Mouse (Mus musculus) cortical plate, adult 2 months (tissue): Measurements from ENCODE around the gene Slc15a3. TPM values are rescaled to one million over a fixed set of nuclear protein-coding genes. Genes with fewer than 3 reads are reported as not detected.

Source experiments
- H3K27ac ChIP-seq: fragments of 200-500 bp; 2 replicates; pipeline ENCODE4 v1.5.1; 2012; ENCODE audit warnings: low read length, control low read depth, inconsistent platforms; ENCODE audit not compliant: insufficient read depth
- H3K4me1 ChIP-seq: fragments of 200-500 bp; 2 replicates; pipeline ENCODE4 v1.6.1; 2011; ENCODE audit warnings: low read length; ENCODE audit not compliant: control insufficient read depth, insufficient read depth
- H3K4me3 ChIP-seq: fragments of 200-500 bp; 2 replicates; pipeline ENCODE4 v1.5.1; 2011; ENCODE audit warnings: mild to moderate bottlenecking, low read length, control low read depth; ENCODE audit not compliant: insufficient read depth
- CTCF ChIP-seq: fragments of 200-500 bp; IDR thresholded peaks from 2 replicates; pipeline ENCODE4 v1.5.1; 2011; ENCODE audit warnings: mild to moderate bottlenecking, control low read depth, low read length; ENCODE audit not compliant: insufficient read depth; ENCODE audit errors: extremely low read depth
- POLR2A ChIP-seq: fragments of 200-500 bp; IDR thresholded peaks from 2 replicates; pipeline ENCODE4 v1.6.1; 2011; ENCODE audit warnings: mild to moderate bottlenecking, low read length, control low read depth; ENCODE audit not compliant: insufficient read depth; ENCODE audit errors: extremely low read depth
- polyA plus RNA-seq: library from polyadenylated mRNA; depleted of rRNA; stranded (reverse); fragments of >200 nt; gene quantifications from 2 replicates; pipeline ENCODE4 v1.2.3, GENCODE M21; 2012

Gene Slc15a3
- polyA plus RNA-seq, 1 experiment: 1.3 TPM

DNA sequence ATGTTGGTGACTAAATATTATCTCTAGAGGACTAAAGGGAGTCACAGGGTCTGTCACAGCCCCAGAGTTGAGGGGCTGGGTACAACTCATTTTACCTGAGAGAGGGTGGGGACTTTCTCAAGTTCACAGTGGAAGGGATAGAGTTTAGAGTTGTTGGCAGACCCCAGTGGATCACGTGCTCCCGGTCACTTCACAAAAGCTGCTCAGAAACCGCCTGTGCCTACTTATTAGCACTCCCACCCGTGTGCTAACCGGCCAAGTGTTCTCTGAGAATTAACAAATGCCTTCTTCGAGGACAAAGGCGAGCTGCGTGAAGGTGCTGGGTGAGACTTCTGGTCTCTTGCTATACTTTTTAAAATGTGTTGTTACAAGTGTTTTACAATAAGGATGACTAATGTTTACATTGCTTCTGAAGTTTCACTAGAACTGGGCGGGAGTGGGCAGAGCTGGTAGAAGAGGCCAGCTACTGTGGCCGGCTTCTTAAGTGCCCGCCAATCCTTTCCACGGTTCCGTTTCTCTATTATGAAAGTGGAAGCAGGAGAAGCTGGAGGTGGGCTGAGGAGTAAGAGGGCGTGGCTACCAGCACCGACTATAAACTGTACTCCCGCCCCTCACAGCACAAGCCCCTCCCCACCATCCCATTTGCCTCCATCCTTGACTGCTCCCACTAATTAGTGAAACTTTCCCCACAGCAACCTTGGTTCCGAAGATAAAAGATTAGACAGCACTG, 21.1 kb upstream of the Slc15a3 start:
- H3K27ac ChIP-seq: no peak overlapping the region
- H3K4me1 ChIP-seq: no peaks in the 10 kb centered on the region
- TF ChIP-seq CTCF: no peak
- no peak for TF ChIP-seq POLR2A
- no peak overlapping the region for H3K4me3 ChIP-seq

DNA sequence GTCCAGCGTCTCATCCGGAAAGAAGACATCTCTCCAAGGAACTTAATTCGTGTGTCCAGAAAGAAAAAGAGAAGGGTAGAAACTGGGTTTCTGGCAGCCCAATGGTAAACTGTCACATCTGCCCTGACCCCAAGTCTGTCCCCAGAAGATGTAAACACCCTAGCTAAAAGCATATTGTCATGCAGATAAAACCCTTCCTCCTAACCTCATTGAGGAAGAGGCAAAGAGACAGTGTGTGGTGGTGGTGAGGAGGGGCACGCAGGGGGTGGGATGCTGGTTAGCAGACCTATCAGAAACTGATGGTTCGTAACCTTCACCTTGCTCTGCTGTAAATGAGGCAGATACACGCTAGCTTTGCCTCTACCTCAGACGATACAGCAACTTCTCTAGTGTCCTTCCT, 18.2 kb upstream of the Slc15a3 start:
- Histone ChIP-seq H3K4me1 (no peaks in the 10 kb centered on the region), H3K27ac (no peak overlapping the region), H3K4me3 (no peak overlapping the region)
- TF ChIP-seq POLR2A (no peak), CTCF (no peak)

DNA sequence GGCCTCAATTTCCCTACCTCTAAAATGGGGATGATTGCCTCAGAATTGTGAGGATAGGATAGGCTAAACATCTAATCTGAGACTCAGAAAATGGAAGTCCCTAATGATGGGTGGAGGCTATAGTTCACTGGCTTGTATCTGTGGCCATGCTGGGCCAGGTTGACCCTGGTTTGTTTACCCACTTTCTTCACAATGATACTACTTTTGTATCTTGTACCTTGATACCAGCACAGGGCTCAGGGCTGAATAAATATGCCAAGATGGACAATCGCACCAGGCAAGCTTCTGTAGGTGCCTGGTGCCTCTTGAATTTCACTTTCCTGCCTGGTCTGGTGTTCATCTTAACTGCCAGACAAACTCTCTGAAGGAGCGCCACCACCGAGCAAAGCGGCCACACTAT, 17.0 kb upstream of the Slc15a3 start:
- H3K4me3 ChIP-seq: no peak overlapping the region
- no peaks in the 10 kb centered on the region for H3K4me1 ChIP-seq
- no peak overlapping the region for H3K27ac ChIP-seq
- no peak for TF ChIP-seq CTCF
- no peak for TF ChIP-seq POLR2A

DNA sequence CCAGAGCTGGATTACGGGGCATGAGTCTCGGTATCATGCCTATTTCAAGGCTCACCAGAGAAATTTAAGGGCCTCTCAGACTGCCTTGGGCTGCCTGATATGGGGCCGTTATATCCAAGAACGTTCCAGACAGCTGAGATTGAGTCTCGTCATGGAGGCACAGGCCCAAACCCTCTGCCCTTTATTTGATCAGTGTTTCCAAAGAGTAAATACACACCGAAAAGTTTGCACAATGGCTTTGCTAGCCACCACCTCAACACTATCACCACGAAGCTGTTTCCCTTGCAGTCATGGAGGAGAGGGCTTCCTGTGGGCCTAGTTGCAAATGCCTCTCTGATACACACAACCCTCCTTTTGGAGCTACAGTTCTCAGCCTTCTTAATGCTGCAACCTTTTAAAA, 15.5 kb upstream of the Slc15a3 start:
- no peak overlapping the region for H3K4me3 ChIP-seq
- TF ChIP-seq POLR2A (no peak), CTCF (no peak)
- H3K27ac ChIP-seq: no peak overlapping the region

DNA sequence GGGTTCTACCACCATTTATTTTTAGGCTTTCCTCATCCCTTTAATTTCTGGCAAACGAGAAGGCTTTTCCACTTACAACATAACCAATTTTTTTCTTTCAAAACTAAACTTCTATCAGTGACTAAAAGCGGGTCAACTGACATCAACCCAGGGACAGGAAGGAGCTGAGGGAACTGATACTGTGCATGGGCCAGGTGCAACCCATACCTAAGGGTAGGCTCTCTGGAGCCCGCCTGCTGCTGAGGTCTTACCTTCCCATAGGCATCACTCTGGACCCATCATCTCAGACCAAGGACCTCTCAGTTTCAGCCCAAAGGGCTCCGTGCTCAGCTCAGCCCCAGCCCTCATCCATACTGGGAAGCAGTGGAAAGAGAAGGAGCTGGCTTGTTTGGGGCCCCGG, 11.2 kb upstream of the Slc15a3 start:
- Histone ChIP-seq H3K4me3 (no peak overlapping the region), H3K4me1 (no peaks in the 10 kb centered on the region), H3K27ac (no peak overlapping the region)
- TF ChIP-seq CTCF: no peak

More for the DNA sequence above, 15.5 kb upstream of the Slc15a3 start:
- no peaks in the 10 kb centered on the region for H3K4me1 ChIP-seq

DNA sequence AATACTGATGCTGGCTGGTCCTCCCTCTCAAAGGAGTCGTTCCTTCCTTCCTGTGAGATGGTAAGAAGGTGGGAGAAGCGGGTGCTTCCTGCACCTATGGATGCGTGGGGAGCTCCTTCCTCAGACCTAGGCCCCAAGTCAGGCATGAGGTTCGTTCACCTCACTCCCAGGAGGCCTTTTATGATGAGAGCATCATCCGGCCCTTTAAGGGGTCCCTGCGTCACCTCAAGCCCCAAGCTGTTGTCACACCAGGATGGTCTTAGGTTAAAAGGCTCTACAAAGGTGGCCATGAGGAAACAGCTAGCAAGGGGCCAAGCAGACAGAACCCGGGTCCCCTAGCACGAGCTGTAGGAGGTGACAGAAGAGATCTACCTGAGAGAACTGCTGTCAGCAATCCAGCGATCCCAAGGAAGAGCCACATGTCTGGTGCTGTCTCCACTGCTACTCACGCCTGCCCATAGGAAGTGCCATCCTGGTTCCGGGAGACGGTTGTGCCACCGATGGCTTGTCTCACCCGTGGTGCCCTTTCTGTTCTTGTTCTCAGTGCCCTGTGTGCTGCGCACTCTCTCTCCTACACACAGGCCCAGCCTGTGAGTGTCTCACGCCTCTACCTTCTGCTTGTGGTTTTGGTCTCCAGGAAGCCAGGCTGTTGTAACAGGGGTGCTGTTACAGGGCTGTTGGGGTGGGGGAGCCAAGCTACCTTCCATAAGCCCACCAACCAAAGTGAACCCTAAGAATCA, 9.9 kb upstream of the Slc15a3 start, which contains the start of gene Cd6:
Cd6 (minus strand) TSS at position 623 of the 740 bp plus-strand sequence.
- TF ChIP-seq CTCF (no peak), POLR2A (no peak)
- Histone ChIP-seq H3K4me3 (no peak within 1 kb of the TSS), H3K4me1 (no peaks in the 10 kb centered on the region), H3K27ac (no peak within 1 kb of the TSS)

DNA sequence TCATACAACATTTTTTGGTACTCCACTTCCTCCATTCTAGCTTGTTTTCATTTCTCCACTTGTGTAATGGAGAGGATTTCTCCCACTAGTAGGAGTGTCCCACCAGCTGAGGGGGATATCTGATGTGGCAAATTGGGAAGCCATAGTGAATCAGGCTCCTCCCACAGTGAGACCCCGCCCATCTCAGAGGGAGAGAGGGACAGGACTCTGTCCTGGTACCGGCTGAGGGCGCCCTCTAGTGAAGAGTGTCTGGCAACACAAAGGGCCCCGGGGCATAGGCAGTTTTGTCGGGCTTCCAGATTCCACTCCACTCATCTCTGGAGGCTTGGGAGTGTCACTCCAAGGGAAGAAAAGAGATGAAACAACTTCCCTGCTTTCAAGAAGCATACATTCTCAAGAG, 8.1 kb upstream of the Slc15a3 start:
- H3K27ac ChIP-seq: no peak overlapping the region
- no peak overlapping the region for H3K4me3 ChIP-seq
- TF ChIP-seq CTCF (peak; percentile 33), POLR2A (no peak)
- no peaks in the 10 kb centered on the region for H3K4me1 ChIP-seq

DNA sequence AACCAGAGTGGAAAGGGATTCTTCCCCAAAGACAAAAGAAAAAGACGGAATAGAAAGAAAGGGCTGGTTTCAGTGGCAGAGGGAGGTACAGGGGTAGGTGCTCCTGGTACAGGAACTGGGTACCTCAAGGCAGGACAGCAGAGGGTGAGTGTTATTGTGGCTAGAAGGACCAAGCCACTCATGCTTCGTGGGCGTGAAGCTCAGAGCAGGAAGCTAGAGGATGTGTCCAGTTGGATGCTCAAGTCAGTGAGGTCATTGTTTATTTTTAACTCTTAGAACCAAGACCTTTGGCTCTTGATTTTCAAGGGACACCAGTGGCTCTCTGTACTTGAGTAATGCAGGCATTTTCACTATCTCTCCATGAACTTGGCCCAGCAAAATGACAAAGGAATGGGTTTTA, 7.5 kb upstream of the Slc15a3 start:
- no peak overlapping the region for H3K4me3 ChIP-seq
- H3K4me1 ChIP-seq: no peaks in the 10 kb centered on the region

DNA sequence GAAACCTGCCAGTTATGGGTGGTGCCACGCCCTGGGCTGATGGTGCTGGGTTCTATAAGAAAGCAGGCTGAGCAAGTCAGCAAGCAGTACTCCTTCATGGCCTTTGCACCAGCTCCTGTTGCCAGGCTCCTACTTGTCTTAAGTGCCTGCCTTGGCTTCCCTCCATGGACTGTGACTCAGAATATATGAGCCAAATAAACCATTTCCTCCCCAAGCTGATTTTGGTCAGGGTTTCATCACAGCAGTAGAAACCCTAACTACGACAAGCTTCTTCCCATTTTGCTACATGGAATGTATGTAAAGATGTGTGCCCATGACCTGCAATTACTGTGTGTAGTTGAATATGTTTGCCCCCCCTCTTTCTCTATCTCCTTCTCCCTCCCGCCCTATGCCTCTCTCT, 5.9 kb upstream of the Slc15a3 start:
- TF ChIP-seq CTCF (no peak), POLR2A (no peak)
- Histone ChIP-seq H3K4me3 (no peak overlapping the region), H3K27ac (no peak overlapping the region), H3K4me1 (no peaks in the 10 kb centered on the region)

More for the DNA sequence above, 7.5 kb upstream of the Slc15a3 start:
- TF ChIP-seq CTCF (no peak), POLR2A (no peak)
- no peak overlapping the region for H3K27ac ChIP-seq

DNA sequence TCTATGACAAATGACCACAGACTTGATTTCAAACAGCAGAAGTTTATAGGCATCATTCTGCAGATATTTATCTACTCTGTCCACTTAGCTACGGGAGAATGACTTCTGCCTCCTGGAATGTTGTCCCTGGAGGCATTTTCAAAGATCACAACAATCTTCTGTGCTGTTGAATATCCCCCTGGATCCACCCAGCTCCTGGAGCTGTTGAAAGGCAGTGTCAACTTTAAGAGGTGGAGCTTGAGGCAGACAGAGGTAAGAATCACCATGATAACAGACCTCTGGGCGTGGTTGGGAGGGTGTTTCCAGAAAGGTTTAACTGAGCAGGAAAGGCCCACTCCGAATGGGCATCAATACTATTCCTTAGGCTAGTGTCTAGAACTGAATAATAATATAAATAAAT, 3.9 kb upstream of the Slc15a3 start:
- TF ChIP-seq CTCF: no peak
- no peak for TF ChIP-seq POLR2A
- no peak overlapping the region for H3K4me3 ChIP-seq

More for the DNA sequence above, 3.9 kb upstream of the Slc15a3 start:
- Histone ChIP-seq H3K27ac (no peak overlapping the region), H3K4me1 (no peaks in the 10 kb centered on the region)
